Mouse (Mus musculus): ENCODE results near the gene Rnf225. TPM values are rescaled to one million over a fixed set of nuclear protein-coding genes. Genes with fewer than 3 reads are reported as not detected.

Gene Rnf225
- polyA plus RNA-seq, 1 experiment from 2014 or later = 1.4 TPM

DNA sequence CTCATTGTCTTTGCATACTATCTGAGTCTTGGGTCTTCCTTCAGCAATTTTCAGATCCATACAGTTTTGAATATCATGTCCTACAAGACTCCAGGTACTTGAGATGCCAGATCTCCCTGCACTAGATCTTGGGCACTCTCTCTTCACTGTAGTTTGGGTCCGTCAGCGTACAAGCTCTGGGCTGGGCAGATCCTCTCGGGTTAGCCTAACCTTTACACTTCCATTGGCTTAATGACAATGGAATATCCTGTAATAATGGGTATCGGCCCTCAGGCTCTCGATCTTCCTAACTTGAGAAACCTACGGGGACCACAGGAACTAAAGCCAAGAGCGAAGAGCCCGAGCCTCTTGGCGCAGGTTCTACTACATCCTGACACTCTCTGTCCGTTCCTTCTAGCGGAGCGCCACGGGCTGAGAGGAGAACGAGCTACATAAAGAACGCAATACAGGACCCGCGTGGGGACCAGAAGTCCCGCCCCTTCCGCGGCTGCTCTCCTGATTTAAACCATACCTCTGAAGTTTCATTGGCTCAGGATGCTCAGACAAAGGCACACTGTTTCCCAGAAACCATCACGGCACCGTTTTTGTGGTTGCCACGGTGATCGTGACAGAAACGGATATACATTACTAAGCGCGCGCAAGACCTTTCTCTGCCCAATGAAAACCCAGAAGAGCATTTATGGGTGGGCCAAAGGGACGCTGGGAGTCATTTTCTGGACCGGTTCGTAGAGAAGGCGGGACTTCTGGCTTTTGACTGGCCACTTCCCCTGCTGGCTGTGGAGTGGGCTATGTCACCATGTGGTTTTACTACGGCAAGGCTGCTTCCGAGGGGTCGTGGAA is 22.0 kb downstream of the Rnf225 start:
- peak overlapping the region; percentile 86 for H3K4me2 ChIP-seq (ENCODE audit: low read depth, low read length)
- H3K36me3 ChIP-seq (ENCODE audit: control insufficient read depth, insufficient read depth, low read length) = no peaks in the 10 kb centered on the region
- H3K4me1 ChIP-seq (replicated peaks; ENCODE audit: control insufficient read depth, insufficient read depth, low read length) = peaks cover 12% of the 10 kb centered on the region
- peak overlapping the region; percentile 75 for H3K9ac ChIP-seq (ENCODE audit: low read length)
- WGBS = 7% methylated on average over 35 of the region's 35 CpGs
- peak overlapping the region; percentile 82 for H3K27ac ChIP-seq (ENCODE audit: low read length)
- peak; percentile 98 for ATAC-seq (ENCODE audit: low read depth)
- H3K4me3 ChIP-seq (ENCODE audit: low read length) = peak overlapping the region; percentile 57
- H3K27me3 ChIP-seq (ENCODE audit: control insufficient read depth, insufficient read depth, low read depth, low read length) = no peaks in the 10 kb centered on the region
- H3K9me3 ChIP-seq (ENCODE audit: control insufficient read depth, low read length) = no peaks in the 10 kb centered on the region

DNA sequence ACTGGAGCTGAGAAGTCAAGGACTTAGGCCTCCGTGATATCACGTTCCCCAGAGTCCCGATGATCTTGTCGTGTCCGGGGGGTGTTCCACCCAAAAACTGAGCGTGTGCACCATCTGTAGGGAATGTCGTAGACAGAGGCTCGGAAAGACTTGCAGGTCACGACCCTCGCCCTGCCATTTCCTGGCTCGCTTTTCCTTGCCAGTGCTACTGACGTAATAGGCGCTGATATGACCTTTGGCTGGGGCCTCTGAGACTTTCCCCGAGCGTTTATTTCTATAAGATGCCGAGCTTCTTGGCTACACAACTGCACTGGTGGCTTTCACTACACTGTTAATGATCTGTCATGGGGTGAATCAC is 22.6 kb downstream of the Rnf225 start:
- H3K9ac ChIP-seq (ENCODE audit: low read length) = peak overlapping the region; percentile 75
- H3K9me3 ChIP-seq (ENCODE audit: control insufficient read depth, low read length) = no peaks in the 10 kb centered on the region
- no peaks in the 10 kb centered on the region for H3K27me3 ChIP-seq (ENCODE audit: control insufficient read depth, insufficient read depth, low read depth, low read length)
- H3K27ac ChIP-seq (ENCODE audit: low read length) = peak overlapping the region; percentile 82
- H3K36me3 ChIP-seq (ENCODE audit: control insufficient read depth, insufficient read depth, low read length) = no peaks in the 10 kb centered on the region
- H3K4me3 ChIP-seq (ENCODE audit: low read length) = peak overlapping the region; percentile 57
- no peak; the same call in 1 of the 2 replicates for ATAC-seq (ENCODE audit: low read depth)
- H3K4me2 ChIP-seq (ENCODE audit: low read depth, low read length) = peak overlapping the region; percentile 86
- WGBS = 3% methylated on average over 16 of the region's 16 CpGs
- peaks cover 12% of the 10 kb centered on the region for H3K4me1 ChIP-seq (replicated peaks; ENCODE audit: control insufficient read depth, insufficient read depth, low read length)

- H3K4me2 ChIP-seq (ENCODE audit: low read depth, low read length) = no peak overlapping the region
- no peaks in the 10 kb centered on the region for H3K9me3 ChIP-seq (ENCODE audit: control insufficient read depth, low read length)
- no peak overlapping the region for H3K27ac ChIP-seq (ENCODE audit: low read length)
- 43% methylated on average over 3 of the region's 3 CpGs for WGBS
- H3K36me3 ChIP-seq (ENCODE audit: control insufficient read depth, insufficient read depth, low read length) = no peaks in the 10 kb centered on the region
- ATAC-seq (ENCODE audit: low read depth) = no peak
- H3K4me1 ChIP-seq (replicated peaks; ENCODE audit: control insufficient read depth, insufficient read depth, low read length) = peaks cover 8% of the 10 kb centered on the region
- H3K4me3 ChIP-seq (ENCODE audit: low read length) = no peak overlapping the region
- H3K27me3 ChIP-seq (ENCODE audit: control insufficient read depth, insufficient read depth, low read depth, low read length) = no peaks in the 10 kb centered on the region
- no peak overlapping the region for H3K9ac ChIP-seq (ENCODE audit: low read length)
These were observed 27.7 kb downstream of the Rnf225 start for GRCm38 (mm10) chr7:12954896-12955295.

DNA sequence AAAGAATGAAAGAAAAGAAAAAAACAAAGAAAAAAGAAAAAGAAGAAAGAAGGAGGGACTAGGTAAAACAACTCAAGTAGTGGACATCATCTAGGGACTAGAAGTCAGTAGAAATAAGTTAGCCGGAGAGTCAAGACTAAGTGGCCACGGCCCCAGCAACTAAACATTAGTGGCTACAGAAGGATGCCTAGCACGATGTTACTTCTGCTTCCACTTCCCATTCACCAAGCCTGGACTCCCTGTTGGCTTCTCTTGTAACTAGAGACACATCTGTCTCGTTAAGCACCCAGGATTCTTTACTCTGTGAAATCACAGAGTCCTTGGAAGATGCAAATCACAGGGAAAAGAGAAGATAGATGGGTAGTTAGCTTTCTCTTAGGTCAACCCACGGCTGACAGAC is 30.3 kb downstream of the Rnf225 start:
- no peak overlapping the region for H3K4me3 ChIP-seq (ENCODE audit: low read length)
- 64% methylated on average over 5 of the region's 5 CpGs for WGBS

GRCm38 (mm10) chr7:12958948-12959347 is 31.7 kb downstream of the Rnf225 start:
- Histone ChIP-seq H3K4me2 (ENCODE audit: low read depth, low read length) (no peak overlapping the region), H3K4me3 (ENCODE audit: low read length) (no peak overlapping the region), H3K9me3 (ENCODE audit: control insufficient read depth, low read length) (no peaks in the 10 kb centered on the region), H3K27me3 (ENCODE audit: control insufficient read depth, insufficient read depth, low read depth, low read length) (no peaks in the 10 kb centered on the region), H3K4me1 (replicated peaks; ENCODE audit: control insufficient read depth, insufficient read depth, low read length) (0 out of 2 replicates have a peak, but pooled peaks cover 2% of the 10 kb centered on the region), H3K9ac (ENCODE audit: low read length) (no peak overlapping the region), H3K36me3 (ENCODE audit: control insufficient read depth, insufficient read depth, low read length) (no peaks in the 10 kb centered on the region), H3K27ac (ENCODE audit: low read length) (no peak overlapping the region)
- WGBS = 71% methylated on average over 4 of the region's 4 CpGs
- no peak for ATAC-seq (ENCODE audit: low read depth)

More for the DNA sequence above, 30.3 kb downstream of the Rnf225 start:
- no peaks in the 10 kb centered on the region for H3K27me3 ChIP-seq (ENCODE audit: control insufficient read depth, insufficient read depth, low read depth, low read length)
- H3K27ac ChIP-seq (ENCODE audit: low read length) = no peak overlapping the region
- H3K4me2 ChIP-seq (ENCODE audit: low read depth, low read length) = no peak overlapping the region
- 0 out of 2 replicates have a peak, but pooled peaks cover 2% of the 10 kb centered on the region for H3K4me1 ChIP-seq (replicated peaks; ENCODE audit: control insufficient read depth, insufficient read depth, low read length)
- no peak overlapping the region for H3K9ac ChIP-seq (ENCODE audit: low read length)
- no peaks in the 10 kb centered on the region for H3K36me3 ChIP-seq (ENCODE audit: control insufficient read depth, insufficient read depth, low read length)
- H3K9me3 ChIP-seq (ENCODE audit: control insufficient read depth, low read length) = no peaks in the 10 kb centered on the region
- ATAC-seq (ENCODE audit: low read depth) = no peak

DNA sequence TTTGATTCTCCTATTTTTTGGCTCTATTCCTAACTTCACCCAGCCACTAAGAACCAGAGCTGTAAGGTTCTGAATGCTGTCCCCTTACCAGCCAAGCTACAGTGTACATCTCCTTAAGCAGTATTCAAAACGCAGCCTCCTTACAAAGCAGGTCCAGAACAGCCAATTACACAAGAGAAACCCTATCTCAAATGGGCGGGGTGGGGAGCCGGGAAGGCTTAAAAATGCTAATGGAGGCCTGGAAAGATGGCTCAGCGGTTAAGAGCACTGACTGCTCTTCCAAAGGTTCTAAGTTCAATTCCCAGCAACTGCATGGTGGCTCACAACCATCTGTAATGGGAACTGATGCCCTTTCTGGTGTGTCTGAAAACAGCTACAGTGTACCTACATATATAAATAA is 32.5 kb downstream of the Rnf225 start:
- Histone ChIP-seq H3K36me3 (ENCODE audit: control insufficient read depth, insufficient read depth, low read length) (no peaks in the 10 kb centered on the region), H3K9ac (ENCODE audit: low read length) (no peak overlapping the region), H3K4me2 (ENCODE audit: low read depth, low read length) (no peak overlapping the region), H3K9me3 (ENCODE audit: control insufficient read depth, low read length) (no peaks in the 10 kb centered on the region), H3K27me3 (ENCODE audit: control insufficient read depth, insufficient read depth, low read depth, low read length) (no peaks in the 10 kb centered on the region), H3K27ac (ENCODE audit: low read length) (no peak overlapping the region), H3K4me1 (replicated peaks; ENCODE audit: control insufficient read depth, insufficient read depth, low read length) (0 out of 2 replicates have a peak, but pooled peaks cover 2% of the 10 kb centered on the region), H3K4me3 (ENCODE audit: low read length) (no peak overlapping the region)
- ATAC-seq (ENCODE audit: low read depth) = no peak
- 16% methylated on average over 4 of the region's 4 CpGs for WGBS

DNA sequence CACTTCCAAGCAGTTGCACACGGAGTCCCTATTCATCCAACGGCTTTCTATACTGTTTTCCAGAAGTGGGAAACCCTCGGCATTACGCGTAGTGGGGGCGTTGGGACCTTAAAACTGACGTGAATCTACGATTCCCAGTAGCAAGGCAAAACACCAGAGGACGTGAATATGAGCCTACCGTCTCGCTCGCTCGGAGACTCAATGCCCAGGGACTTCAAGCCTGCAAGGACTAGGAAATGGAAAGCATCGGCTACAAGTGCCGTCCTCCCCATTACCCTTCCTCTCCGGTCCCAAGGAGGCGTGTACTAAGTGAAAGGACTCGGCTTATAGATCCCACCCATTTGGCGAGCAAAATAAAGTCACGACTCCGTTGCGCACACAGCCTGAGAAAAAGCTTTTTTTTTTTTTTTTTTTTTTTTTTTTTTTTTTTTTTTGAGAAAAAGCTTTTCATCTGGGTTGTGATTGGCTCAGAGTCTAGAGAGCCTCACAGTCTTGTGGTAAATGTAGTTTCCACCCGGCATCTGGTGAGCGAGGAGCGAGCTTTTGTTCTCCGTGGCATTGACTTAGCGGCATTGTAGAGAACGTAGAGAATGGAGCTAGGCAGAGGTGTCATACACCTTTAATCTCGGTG is 34.4 kb downstream of the Rnf225 start:
- Histone ChIP-seq H3K27ac (ENCODE audit: low read length) (peak overlapping the region; percentile 88), H3K9ac (ENCODE audit: low read length) (peak overlapping the region; percentile 77), H3K27me3 (ENCODE audit: control insufficient read depth, insufficient read depth, low read depth, low read length) (no peaks in the 10 kb centered on the region), H3K36me3 (ENCODE audit: control insufficient read depth, insufficient read depth, low read length) (no peaks in the 10 kb centered on the region), H3K4me2 (ENCODE audit: low read depth, low read length) (peak overlapping the region; percentile 74), H3K4me3 (ENCODE audit: low read length) (peak overlapping the region; percentile 58), H3K9me3 (ENCODE audit: control insufficient read depth, low read length) (no peaks in the 10 kb centered on the region), H3K4me1 (replicated peaks; ENCODE audit: control insufficient read depth, insufficient read depth, low read length) (peaks cover 10% of the 10 kb centered on the region)
- WGBS = 1% methylated on average over 29 of the region's 29 CpGs
- ATAC-seq (ENCODE audit: low read depth) = peak; percentile 66

DNA sequence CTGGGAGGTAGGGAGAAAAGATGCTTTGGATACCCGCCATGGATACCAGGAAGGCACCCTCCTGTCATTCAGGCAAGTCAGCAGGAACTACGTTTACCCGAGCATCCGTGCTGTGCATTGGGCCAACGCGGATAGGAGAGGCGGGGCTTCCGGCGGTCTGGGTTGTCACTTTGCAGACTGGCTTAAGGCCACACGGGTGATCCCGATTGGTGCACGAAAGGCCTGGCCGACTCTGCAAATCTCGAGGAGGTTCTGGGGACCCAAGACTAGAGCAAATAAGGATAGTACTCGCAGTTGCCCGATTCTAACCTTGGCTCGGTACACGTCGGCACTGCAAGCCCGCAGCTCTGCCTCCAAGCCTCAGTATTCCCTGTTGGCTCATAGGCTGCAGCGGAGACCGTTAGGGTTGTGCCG is 38.5 kb downstream of the Rnf225 start, which contains the start of gene Zfp324:
Zfp324 (plus strand) TSS at position 161 of the 414 bp plus-strand sequence.
- peak; percentile 92 for ATAC-seq (ENCODE audit: low read depth)
- peak within 1 kb of the TSS; percentile 84 for H3K4me3 ChIP-seq (ENCODE audit: low read length)
- 0% methylated on average over 23 of the region's 23 CpGs for WGBS
- H3K9me3 ChIP-seq (ENCODE audit: control insufficient read depth, low read length) = no peaks in the 10 kb centered on the region
- H3K4me1 ChIP-seq (replicated peaks; ENCODE audit: control insufficient read depth, insufficient read depth, low read length) = peaks cover 16% of the 10 kb centered on the region
- H3K4me2 ChIP-seq (ENCODE audit: low read depth, low read length) = peak within 1 kb of the TSS; percentile 63
- no peaks in the 10 kb centered on the region for H3K27me3 ChIP-seq (ENCODE audit: control insufficient read depth, insufficient read depth, low read depth, low read length)
- H3K27ac ChIP-seq (ENCODE audit: low read length) = peak within 1 kb of the TSS; percentile 87
- peak within 1 kb of the TSS; percentile 95 for H3K9ac ChIP-seq (ENCODE audit: low read length)
- H3K36me3 ChIP-seq (ENCODE audit: control insufficient read depth, insufficient read depth, low read length) = peaks cover 15% of the 10 kb centered on the region

DNA sequence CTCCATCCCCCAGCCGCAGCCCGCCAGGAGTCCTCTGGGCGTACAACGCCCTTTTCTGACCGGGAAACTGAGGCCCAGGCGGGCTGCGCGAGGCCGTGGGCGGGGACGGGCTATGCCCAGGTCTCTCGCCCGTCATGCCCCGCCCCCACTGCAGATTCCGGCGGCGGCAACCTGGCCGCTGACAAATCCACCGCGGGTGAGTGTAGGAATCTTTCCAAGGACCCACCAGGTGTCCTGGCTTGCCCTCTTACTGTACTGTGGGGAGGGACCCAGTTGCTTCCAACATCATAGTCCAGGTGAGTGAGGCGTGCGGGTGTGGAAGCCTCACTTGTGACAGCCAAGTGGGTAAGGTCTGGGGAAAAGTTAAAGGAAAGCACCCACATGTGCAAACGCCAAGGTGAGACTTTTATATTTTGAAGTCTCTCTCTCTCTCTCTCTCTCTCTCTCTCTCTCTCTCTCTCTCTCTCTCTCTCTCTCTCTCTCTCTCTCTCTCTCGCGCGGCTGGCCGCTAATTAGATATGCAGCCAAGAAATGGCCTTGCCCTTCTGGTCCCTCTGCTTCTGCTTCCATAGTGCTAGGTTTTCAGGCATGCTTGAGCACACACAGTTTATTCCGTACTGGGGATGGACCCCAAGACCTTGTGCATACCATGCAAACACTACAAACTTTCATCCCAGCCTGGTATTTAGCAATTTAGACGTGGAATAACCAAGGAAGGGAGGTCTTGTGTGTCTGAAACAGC is 39.1 kb downstream of the Rnf225 start:
- Histone ChIP-seq H3K9ac (ENCODE audit: low read length) (peak overlapping the region; percentile 95), H3K27ac (ENCODE audit: low read length) (peak overlapping the region; percentile 87), H3K4me3 (ENCODE audit: low read length) (peak overlapping the region; percentile 84), H3K27me3 (ENCODE audit: control insufficient read depth, insufficient read depth, low read depth, low read length) (no peaks in the 10 kb centered on the region), H3K4me1 (replicated peaks; ENCODE audit: control insufficient read depth, insufficient read depth, low read length) (peaks cover 13% of the 10 kb centered on the region), H3K9me3 (ENCODE audit: control insufficient read depth, low read length) (no peaks in the 10 kb centered on the region), H3K4me2 (ENCODE audit: low read depth, low read length) (peak overlapping the region; percentile 63), H3K36me3 (ENCODE audit: control insufficient read depth, insufficient read depth, low read length) (peaks cover 21% of the 10 kb centered on the region)
- under 1% methylated on average over 27 of the region's 29 CpGs for WGBS
- ATAC-seq (ENCODE audit: low read depth) = peak; percentile 67
